Mouse (Mus musculus) lung, postnatal 10 days (tissue): ENCODE measurements at regions not wholly inside any gene's neighbourhood (a gene's known extent, or its start where the extent isn't known, plus 50 kb on each side); places are given as distances from the start of the nearest gene placed in this dataset.
A peak's percentile ranks its signal among the peaks of the same experiment; 100 is the strongest.

ENCODE experiments used
- DNase-seq: peaks from one replicate; pipeline ENCODE4 v3.0.0; 2021

- no peak for DNase-seq
These were observed 50.8 kb upstream of the Olfm1 start for GRCm38 (mm10) chr2:28141975-28142374.

GRCm38 (mm10) chr2:28141556-28141955 lies 51.2 kb upstream of the Olfm1 start:
- DNase-seq: no peak

- DNase-seq: peak; percentile 70
These were observed 53.9 kb upstream of the Fcnb start for GRCm38 (mm10) chr2:28138583-28138982.

DNA sequence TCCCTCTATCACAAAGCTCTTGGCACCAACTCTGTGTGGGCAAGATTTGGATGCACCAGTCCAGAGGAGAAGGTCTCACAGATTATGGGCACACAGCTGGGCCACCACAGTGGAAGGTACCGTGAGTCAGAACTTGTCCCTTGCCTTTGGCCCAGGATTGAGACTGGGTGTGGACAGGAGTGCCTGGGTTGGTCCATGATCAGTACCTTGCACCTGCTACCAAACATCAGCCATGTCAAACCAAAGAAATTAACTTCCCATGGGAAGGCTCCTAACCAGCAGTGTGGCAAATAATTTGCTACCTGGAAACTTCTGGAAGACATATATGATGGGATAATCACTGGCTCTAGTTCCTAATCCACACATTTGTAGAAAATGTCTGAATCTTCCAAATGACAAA lies 49.9 kb upstream of the Fcnb start:
- no peak for DNase-seq
